Mouse (Mus musculus): ENCODE measurements around the gene Ints3. TPM values are rescaled to one million over a fixed set of nuclear protein-coding genes. Genes with fewer than 3 reads are reported as not detected.

Gene Ints3
- polyA plus RNA-seq, 1 experiment: 28.4 TPM

- 1% methylated on average over 17 of the region's 17 CpGs for WGBS
- TF ChIP-seq POLR2A (IDR thresholded peaks at IDR 0.05; ENCODE audit: borderline replicate concordance, extremely low read depth, low read depth, low read length) (peak; percentile 68; the same call in 1 of the 2 replicates), CTCF (IDR thresholded peaks at IDR 0.05; ENCODE audit: insufficient read depth, low read length) (no peak)
- H3K4me3 ChIP-seq (replicated peaks; ENCODE audit: extremely low read depth, low read depth, low read length): peak overlapping the region; percentile 11
- H3K4me1 ChIP-seq (ENCODE audit: control insufficient read depth, insufficient read depth, low read length): peaks cover 6% of the 10 kb centered on the region; the same call in 1 of the 2 replicates
- peak; percentile 82 for DNase-seq
Measured at GRCm38 (mm10) chr3:90446389-90447122, 13.1 kb upstream of the Ints3 start.

GRCm38 (mm10) chr3:90445417-90446200 lies 12.2 kb upstream of the Ints3 start:
- WGBS: 53% methylated on average over 11 of the region's 11 CpGs
- Histone ChIP-seq H3K4me1 (ENCODE audit: control insufficient read depth, insufficient read depth, low read length) (peaks cover 6% of the 10 kb centered on the region; the same call in 1 of the 2 replicates), H3K4me3 (replicated peaks; ENCODE audit: extremely low read depth, low read depth, low read length) (no peak overlapping the region)
- no peak for DNase-seq
- TF ChIP-seq CTCF (IDR thresholded peaks at IDR 0.05; ENCODE audit: insufficient read depth, low read length): no peak
- no peak for TF ChIP-seq POLR2A (IDR thresholded peaks at IDR 0.05; ENCODE audit: borderline replicate concordance, extremely low read depth, low read depth, low read length)

DNA sequence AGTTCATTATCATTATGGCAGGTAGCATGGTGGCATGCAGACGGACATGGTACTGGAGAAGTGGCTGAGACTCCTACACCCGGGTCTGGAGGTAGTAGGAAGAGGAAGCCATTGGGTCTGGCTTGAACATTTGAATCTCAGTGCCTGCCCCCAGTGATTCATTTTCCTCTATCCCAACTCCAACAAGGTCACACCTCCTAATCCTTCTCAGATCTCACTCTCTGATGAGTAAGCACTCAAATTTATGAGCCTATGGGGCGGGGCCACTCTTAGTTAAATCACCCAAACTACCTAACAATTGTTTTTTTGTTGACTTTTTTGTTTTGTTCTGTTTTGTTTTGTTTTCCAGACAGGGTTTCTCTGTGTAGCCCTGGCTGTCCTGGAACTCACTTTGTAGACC lies 10.6 kb upstream of the Ints3 start:
- Histone ChIP-seq H3K4me1 (ENCODE audit: control insufficient read depth, insufficient read depth, low read length) (peaks cover 6% of the 10 kb centered on the region; the same call in 1 of the 2 replicates), H3K4me3 (replicated peaks; ENCODE audit: extremely low read depth, low read depth, low read length) (no peak overlapping the region)
- no peak for DNase-seq
- WGBS: 97% methylated on average over 3 of the region's 3 CpGs
- no peak for TF ChIP-seq CTCF (IDR thresholded peaks at IDR 0.05; ENCODE audit: insufficient read depth, low read length)

GRCm38 (mm10) chr3:90440756-90441155 lies 7.3 kb upstream of the Ints3 start:
- no peak for DNase-seq
- 89% methylated on average over 2 of the region's 2 CpGs for WGBS
- TF ChIP-seq CTCF (IDR thresholded peaks at IDR 0.05; ENCODE audit: insufficient read depth, low read length): no peak
- TF ChIP-seq POLR2A (IDR thresholded peaks at IDR 0.05; ENCODE audit: borderline replicate concordance, extremely low read depth, low read depth, low read length): no peak
- no peak overlapping the region for H3K4me3 ChIP-seq (replicated peaks; ENCODE audit: extremely low read depth, low read depth, low read length)
- H3K4me1 ChIP-seq (ENCODE audit: control insufficient read depth, insufficient read depth, low read length): 0 out of 2 replicates have a peak, but pooled peaks cover 2% of the 10 kb centered on the region

- Histone ChIP-seq H3K4me3 (replicated peaks; ENCODE audit: extremely low read depth, low read depth, low read length) (no peak overlapping the region), H3K4me1 (ENCODE audit: control insufficient read depth, insufficient read depth, low read length) (peaks cover 6% of the 10 kb centered on the region)
- 65% methylated on average over 4 of the region's 4 CpGs for WGBS
- no peak for DNase-seq
- TF ChIP-seq POLR2A (IDR thresholded peaks at IDR 0.05; ENCODE audit: borderline replicate concordance, extremely low read depth, low read depth, low read length) (no peak), CTCF (IDR thresholded peaks at IDR 0.05; ENCODE audit: insufficient read depth, low read length) (no peak)
Measured at GRCm38 (mm10) chr3:90437131-90437530, 3.7 kb upstream of the Ints3 start.

- TF ChIP-seq CTCF (IDR thresholded peaks at IDR 0.05; ENCODE audit: insufficient read depth, low read length): no peak
- peak; percentile 40 for DNase-seq
- peaks cover 20% of the 10 kb centered on the region for H3K4me1 ChIP-seq (ENCODE audit: control insufficient read depth, insufficient read depth, low read length)
- peak overlapping the region; percentile 87 for H3K4me3 ChIP-seq (replicated peaks; ENCODE audit: extremely low read depth, low read depth, low read length)
- 35% methylated on average over 11 of the region's 11 CpGs for WGBS
Measured at GRCm38 (mm10) chr3:90434073-90434730, 780 bp upstream of the Ints3 start.

- Histone ChIP-seq H3K4me1 (ENCODE audit: control insufficient read depth, insufficient read depth, low read length) (peaks cover 24% of the 10 kb centered on the region), H3K4me3 (replicated peaks; ENCODE audit: extremely low read depth, low read depth, low read length) (peak overlapping the region; percentile 92)
- DNase-seq: no peak
- TF ChIP-seq CTCF (IDR thresholded peaks at IDR 0.05; ENCODE audit: insufficient read depth, low read length) (no peak), POLR2A (IDR thresholded peaks at IDR 0.05; ENCODE audit: borderline replicate concordance, extremely low read depth, low read depth, low read length) (no peak)
- WGBS: under 1% methylated on average over 12 of the region's 12 CpGs
Measured at GRCm38 (mm10) chr3:90432811-90433219, 607 bp downstream of the Ints3 start.

GRCm38 (mm10) chr3:90432348-90432747 lies 1.1 kb downstream of the Ints3 start:
- TF ChIP-seq POLR2A (IDR thresholded peaks at IDR 0.05; ENCODE audit: borderline replicate concordance, extremely low read depth, low read depth, low read length): no peak
- TF ChIP-seq CTCF (IDR thresholded peaks at IDR 0.05; ENCODE audit: insufficient read depth, low read length): no peak
- WGBS: 7% methylated on average over 2 of the region's 2 CpGs
- peak overlapping the region; percentile 92 for H3K4me3 ChIP-seq (replicated peaks; ENCODE audit: extremely low read depth, low read depth, low read length)
- DNase-seq: no peak
- peaks cover 24% of the 10 kb centered on the region for H3K4me1 ChIP-seq (ENCODE audit: control insufficient read depth, insufficient read depth, low read length)

DNA sequence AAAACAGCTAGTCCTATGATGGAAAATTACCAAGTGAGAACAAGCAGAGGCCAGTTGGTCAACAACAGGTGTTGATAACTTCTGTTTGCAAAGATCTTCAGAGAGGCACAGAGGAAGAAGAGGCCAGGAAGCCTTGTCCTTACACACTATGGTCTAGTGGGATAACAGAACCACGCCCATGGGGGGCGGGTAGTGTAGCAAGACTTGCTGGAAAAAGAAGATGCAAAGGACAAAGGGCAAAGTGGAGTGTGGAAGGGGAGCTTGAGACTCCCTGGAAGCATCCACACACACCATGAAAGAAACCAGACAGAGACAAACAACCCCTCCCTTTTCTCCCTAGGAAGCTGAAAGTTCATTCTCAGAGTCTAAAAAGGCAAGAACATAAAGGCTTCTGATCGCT lies 3.8 kb downstream of the Ints3 start:
- H3K4me3 ChIP-seq (replicated peaks; ENCODE audit: extremely low read depth, low read depth, low read length): no peak overlapping the region
- no peak for TF ChIP-seq CTCF (IDR thresholded peaks at IDR 0.05; ENCODE audit: insufficient read depth, low read length)
- no peak for TF ChIP-seq POLR2A (IDR thresholded peaks at IDR 0.05; ENCODE audit: borderline replicate concordance, extremely low read depth, low read depth, low read length)
- WGBS: 75% methylated on average over 3 of the region's 3 CpGs
- peaks cover 24% of the 10 kb centered on the region for H3K4me1 ChIP-seq (ENCODE audit: control insufficient read depth, insufficient read depth, low read length)
- no peak for DNase-seq

Data from lung, adult 2 months (tissue).